8 mouse cellular contexts compared by ENCODE assay signal in genomic region chrX:75874332-75875291, GRCm38 (mm10). TPM values are rescaled to one million over a fixed set of nuclear protein-coding genes. Genes with fewer than 3 reads are reported as not detected.
DNase-seq lines count a peak whose midpoint lies in the region; ATAC-seq and TF ChIP-seq lines count a peak whose summit lies in the region.

TSS of gene Pls3 (minus strand) at chrX:75875182.

- no peaks in the 10 kb centered on the region for H3K36me3 ChIP-seq in heart, embryonic 12.5 days
- H3K36me3 ChIP-seq in kidney, embryonic 15.5 days: no peaks in the 10 kb centered on the region
- no peaks in the 10 kb centered on the region for H3K36me3 ChIP-seq in limb, embryonic 14.5 days (ENCODE audit: control insufficient read depth, insufficient read depth, low read length)
- H3K36me3 ChIP-seq in midbrain, embryonic 15.5 days (replicated peaks): no peaks in the 10 kb centered on the region
- H3K36me3 ChIP-seq in stomach, embryonic 14.5 days (ENCODE audit: control insufficient read depth, insufficient read depth, low read length): no peaks in the 10 kb centered on the region

- 12% methylated on average over 40 of the region's 45 CpGs for WGBS in heart, embryonic 12.5 days
- WGBS in kidney, embryonic 15.5 days: 14% methylated on average over 38 of the region's 45 CpGs
- 12% methylated on average over 33 of the region's 45 CpGs for WGBS in limb, embryonic 14.5 days
- 17% methylated on average over 44 of the region's 45 CpGs for WGBS in midbrain, embryonic 15.5 days
- 11% methylated on average over 41 of the region's 45 CpGs for WGBS in stomach, embryonic 14.5 days

- no peaks in the 10 kb centered on the region for H3K4me1 ChIP-seq in heart, embryonic 12.5 days (replicated peaks)
- H3K4me1 ChIP-seq in kidney, embryonic 15.5 days: 0 out of 2 replicates have a peak, but pooled peaks cover 3% of the 10 kb centered on the region
- no peaks in the 10 kb centered on the region for H3K4me1 ChIP-seq in limb, embryonic 14.5 days (ENCODE audit: control insufficient read depth, insufficient read depth, low read length)
- no peaks in the 10 kb centered on the region; the same call in 1 of the 2 replicates for H3K4me1 ChIP-seq in midbrain, embryonic 15.5 days
- no peaks in the 10 kb centered on the region for H3K4me1 ChIP-seq in stomach, embryonic 14.5 days (ENCODE audit: control insufficient read depth, insufficient read depth, low read length)

- peak; percentile 72; the same call in 1 of the 2 replicates for TF ChIP-seq POLR2A in limb, embryonic 14.5 days (IDR thresholded peaks at IDR 0.05; ENCODE audit: borderline replicate concordance, extremely low read depth, insufficient read depth, insufficient read length)

- peak; percentile 2 for DNase-seq in CD4-positive helper T cell, adult 2 months (ENCODE audit: low read depth, low spot score)
- peak; percentile 71 for DNase-seq in brain, embryonic 18.5 days (ENCODE audit: low read depth, low spot score)
- DNase-seq in fibroblast of lung, adult 2 months (ENCODE audit: low read depth): peak; percentile 79
- DNase-seq in limb, embryonic 14.5 days (ENCODE audit: low spot score): peak; percentile 87

- peak within 1 kb of the TSS; percentile 68 for H3K4me3 ChIP-seq in heart, embryonic 12.5 days
- peak within 1 kb of the TSS; percentile 56 for H3K4me3 ChIP-seq in kidney, embryonic 15.5 days (replicated peaks)
- peak within 1 kb of the TSS; percentile 49 for H3K4me3 ChIP-seq in limb, embryonic 14.5 days (replicated peaks; ENCODE audit: low read length)
- H3K4me3 ChIP-seq in midbrain, embryonic 15.5 days: peak within 1 kb of the TSS; percentile 52
- H3K4me3 ChIP-seq in stomach, embryonic 14.5 days (ENCODE audit: low read depth, low read length): peak within 1 kb of the TSS; percentile 42

- H3K9ac ChIP-seq in heart, embryonic 12.5 days: peak within 1 kb of the TSS; percentile 74
- H3K9ac ChIP-seq in kidney, embryonic 15.5 days: peak within 1 kb of the TSS; percentile 47
- H3K9ac ChIP-seq in limb, embryonic 14.5 days (ENCODE audit: low read depth, low read length, severe bottlenecking): peak within 1 kb of the TSS; percentile 55
- peak within 1 kb of the TSS; percentile 43 for H3K9ac ChIP-seq in midbrain, embryonic 15.5 days
- peak within 1 kb of the TSS; percentile 38; the same call in 1 of the 2 replicates for H3K9ac ChIP-seq in stomach, embryonic 14.5 days (replicated peaks; ENCODE audit: low read depth, low read length)

- peak; percentile 96 for ATAC-seq in heart, embryonic 12.5 days (ENCODE audit: insufficient number of reproducible peaks, low FRiP score)
- peak; percentile 99 for ATAC-seq in kidney, embryonic 15.5 days (replicated peaks; ENCODE audit: low FRiP score)
- peak; percentile 97 for ATAC-seq in limb, embryonic 14.5 days (ENCODE audit: low FRiP score, low read depth)
- ATAC-seq in midbrain, embryonic 15.5 days (replicated peaks): peak; percentile 100
- peak; percentile 97 for ATAC-seq in stomach, embryonic 14.5 days (ENCODE audit: insufficient number of reproducible peaks, insufficient read depth, low FRiP score, low read depth)

- H3K4me2 ChIP-seq in heart, embryonic 12.5 days: peak within 1 kb of the TSS; percentile 70
- H3K4me2 ChIP-seq in kidney, embryonic 15.5 days: peak within 1 kb of the TSS; percentile 54
- H3K4me2 ChIP-seq in limb, embryonic 14.5 days (replicated peaks; ENCODE audit: low read depth, low read length, severe bottlenecking): peak within 1 kb of the TSS; percentile 52
- peak within 1 kb of the TSS; percentile 71 for H3K4me2 ChIP-seq in midbrain, embryonic 15.5 days
- H3K4me2 ChIP-seq in stomach, embryonic 14.5 days (replicated peaks; ENCODE audit: low read depth, low read length): peak within 1 kb of the TSS; percentile 38

- H3K27me3 ChIP-seq in heart, embryonic 12.5 days (replicated peaks): no peaks in the 10 kb centered on the region; the same call in 1 of the 2 replicates
- peaks cover 16% of the 10 kb centered on the region; the same call in 1 of the 2 replicates for H3K27me3 ChIP-seq in kidney, embryonic 15.5 days
- H3K27me3 ChIP-seq in limb, embryonic 14.5 days (ENCODE audit: control insufficient read depth, insufficient read depth, low read length): no peaks in the 10 kb centered on the region
- no peaks in the 10 kb centered on the region for H3K27me3 ChIP-seq in midbrain, embryonic 15.5 days (replicated peaks)
- no peaks in the 10 kb centered on the region for H3K27me3 ChIP-seq in stomach, embryonic 14.5 days (ENCODE audit: control insufficient read depth, insufficient read depth, low read length)

- H3K9me3 ChIP-seq in heart, embryonic 12.5 days (replicated peaks): no peaks in the 10 kb centered on the region
- no peaks in the 10 kb centered on the region for H3K9me3 ChIP-seq in kidney, embryonic 15.5 days (replicated peaks)
- H3K9me3 ChIP-seq in limb, embryonic 14.5 days (ENCODE audit: control insufficient read depth, low read length): no peaks in the 10 kb centered on the region
- no peaks in the 10 kb centered on the region for H3K9me3 ChIP-seq in midbrain, embryonic 15.5 days
- H3K9me3 ChIP-seq in stomach, embryonic 14.5 days (ENCODE audit: control insufficient read depth, low read depth, low read length): no peaks in the 10 kb centered on the region

- H3K27ac ChIP-seq in heart, embryonic 12.5 days (ENCODE audit: poor library complexity, severe bottlenecking): peak within 1 kb of the TSS; percentile 88
- H3K27ac ChIP-seq in kidney, embryonic 15.5 days: peak within 1 kb of the TSS; percentile 92
- H3K27ac ChIP-seq in limb, embryonic 14.5 days (replicated peaks; ENCODE audit: low read depth, low read length): peak within 1 kb of the TSS; percentile 80
- H3K27ac ChIP-seq in midbrain, embryonic 15.5 days: no peak within 1 kb of the TSS; the same call in 1 of the 2 replicates
- H3K27ac ChIP-seq in stomach, embryonic 14.5 days (ENCODE audit: low read length): peak within 1 kb of the TSS; percentile 74

RNA-seq across cellular contexts. Expression of gene Pls3, which starts in this region (rescaled TPM):
- polyA plus RNA-seq in heart, embryonic 12.5 days (2016; fragmentation: Nextera tagmentation; extraction: Ambion mirVana): 87.8 and 89.4 TPM in 2 replicates
- 117 and 122 TPM in 2 replicates for polyA plus RNA-seq in kidney, embryonic 15.5 days (2015; fragmentation: Nextera tagmentation; extraction: Ambion mirVana)
- polyA plus RNA-seq in limb, embryonic 14.5 days (2012; rRNA removed): 39.8 and 49.8 TPM in 2 replicates
- 107 and 110 TPM in 2 replicates for polyA plus RNA-seq in limb, embryonic 14.5 days (2014; fragmentation: Nextera tagmentation; extraction: Ambion mirVana)
- 27.9 and 28.6 TPM in 2 replicates for polyA plus RNA-seq in midbrain, embryonic 15.5 days (2015; fragmentation: Nextera tagmentation; extraction: Ambion mirVana)
- polyA plus RNA-seq in stomach, embryonic 14.5 days (2014; fragmentation: Nextera tagmentation; extraction: Ambion mirVana): 82.2 and 89.1 TPM in 2 replicates

Comparison
In these comparisons a context has a peak if more than half of its experiments do, and no peak if none do; other contexts are left out.
1. DNase-seq: peak in every context shown above with its lines; median percentile 87 in limb, embryonic 14.5 days; 79 in fibroblast of lung, adult 2 months; 71 in brain, embryonic 18.5 days; 2 in CD4-positive helper T cell, adult 2 months.